Mouse (Mus musculus): ENCODE data around the gene Kcnip4. TPM values are rescaled to one million over a fixed set of nuclear protein-coding genes. Genes with fewer than 3 reads are reported as not detected.

Kcnip4 gene
- total and polyA plus RNA-seq, 3 experiments: 0.19 TPM; not detected in 2

DNA sequence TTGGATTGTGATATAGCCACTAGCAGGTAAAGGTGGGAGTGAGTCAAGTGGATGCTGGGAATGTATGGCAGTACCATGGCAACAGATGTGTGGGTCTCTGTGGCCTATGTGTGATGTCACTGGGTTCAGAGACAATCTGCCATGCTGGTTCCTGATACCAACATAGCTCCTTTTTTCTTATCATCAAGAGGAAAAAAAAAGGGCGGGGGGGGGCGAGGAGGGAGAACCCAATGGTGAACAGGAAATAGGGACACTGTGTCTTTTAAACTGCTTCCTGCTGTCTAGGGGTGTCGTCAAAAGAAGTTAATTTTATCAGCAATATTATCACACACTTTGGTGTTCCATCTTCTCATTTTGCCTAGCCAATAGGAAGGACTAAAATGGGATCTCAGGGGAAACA lies 1021.6 kb downstream of the Kcnip4 start:
- TF ChIP-seq TAL1 (IDR thresholded peaks at IDR 0.05; ENCODE audit: low read length) (no peak), E2F4 (IDR thresholded peaks at IDR 0.05; ENCODE audit: borderline replicate concordance, low read depth, low read length) (no peak), EP300 (IDR thresholded peaks at IDR 0.05; ENCODE audit: low read depth in 1 of 2, low read length in 2 of 2) (peak; percentile 14 to 21; a peak in 2 of 4 replicates), ETS1 (IDR thresholded peaks at IDR 0.05; ENCODE audit: low read depth, low read length) (peak; percentile 70), ZNF384 (IDR thresholded peaks at IDR 0.05; ENCODE audit: low read depth, low read length) (peak; percentile 80), CHD2 (IDR thresholded peaks at IDR 0.05; ENCODE audit: low read length) (no peak), MAZ (IDR thresholded peaks at IDR 0.05; ENCODE audit: low read depth, low read length) (peak; percentile 50; the same call in 1 of the 2 replicates), TCF12 (IDR thresholded peaks at IDR 0.05; ENCODE audit: low read depth, low read length) (peak; percentile 20; the same call in 1 of the 2 replicates), NRF1 (IDR thresholded peaks at IDR 0.05; ENCODE audit: insufficient read depth, low read depth, low read length, poor library complexity, severe bottlenecking) (no peak), MAFK (IDR thresholded peaks at IDR 0.05; ENCODE audit: borderline replicate concordance, low read depth, low read length) (no peak), ELF1 (IDR thresholded peaks at IDR 0.05; ENCODE audit: low read depth, low read length) (0 out of 2 replicates have a peak, but pooled peaks have one; percentile 13), MYB (IDR thresholded peaks at IDR 0.05; ENCODE audit: low read depth, low read length) (no peak), GATA1 (IDR thresholded peaks at IDR 0.05; ENCODE audit: low read depth, low read length) (no peak)
- no peaks in the 10 kb centered on the region for H3K27me3 ChIP-seq (ENCODE audit: control insufficient read depth in 1 of 2, insufficient read depth in 2 of 2, low read length in 2 of 2)
- no peak overlapping the region for H3K4me3 ChIP-seq (ENCODE audit: control insufficient read depth in 1 of 2, insufficient read depth in 1 of 2, low read depth in 2 of 2, low read length in 2 of 2)
- DNase-seq (ENCODE audit: low read depth, low spot score): peak; percentile 35
- no peaks in the 10 kb centered on the region for H3K79me2 ChIP-seq (ENCODE audit: control insufficient read depth, insufficient read depth, low read length, poor library complexity)
- no peak overlapping the region for H3K27ac ChIP-seq (ENCODE audit: control insufficient read depth, low read depth, low read length)
- H3K9ac ChIP-seq (ENCODE audit: control insufficient read depth, low read depth, low read length, poor library complexity, severe bottlenecking): no peak overlapping the region
- H3K4me1 ChIP-seq (ENCODE audit: control insufficient read depth in 1 of 2, insufficient read depth in 2 of 2, low read length in 2 of 2): peaks cover 10 to 15% of the 10 kb centered on the region in 2 experiments
- H3K36me3 ChIP-seq (ENCODE audit: control insufficient read depth in 1 of 2, insufficient read depth in 2 of 2, low read length in 2 of 2): peaks cover 0 to 25% of the 10 kb centered on the region in 2 experiments; a peak in 2 of 4 replicates
- H3K9me3 ChIP-seq (replicated peaks; ENCODE audit: insufficient read depth, low read length): no peaks in the 10 kb centered on the region

DNA sequence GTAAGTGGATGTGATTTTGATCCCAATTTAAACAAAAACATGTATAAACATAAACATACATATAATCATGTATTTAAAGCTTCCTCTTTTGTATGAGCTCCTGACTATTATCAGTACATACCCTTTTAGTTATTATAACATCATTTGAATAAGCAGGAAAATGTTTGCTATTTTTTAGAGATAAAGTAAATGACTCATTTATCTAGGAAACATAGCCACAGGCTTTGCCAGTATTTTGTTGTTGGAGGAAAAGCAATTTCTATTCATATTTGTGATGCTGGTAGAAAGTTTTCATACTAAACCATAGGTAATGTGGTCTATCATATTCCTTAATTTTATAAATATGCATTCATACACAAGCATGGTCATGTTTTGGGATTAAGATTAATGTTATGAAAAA lies 1022.3 kb downstream of the Kcnip4 start:
- H3K9me3 ChIP-seq (replicated peaks; ENCODE audit: insufficient read depth, low read length): no peaks in the 10 kb centered on the region
- DNase-seq (ENCODE audit: low read depth, low spot score): peak; percentile 15
- H3K27ac ChIP-seq (ENCODE audit: control insufficient read depth, low read depth, low read length): no peak overlapping the region
- H3K79me2 ChIP-seq (ENCODE audit: control insufficient read depth, insufficient read depth, low read length, poor library complexity): no peaks in the 10 kb centered on the region
- no peak overlapping the region for H3K4me3 ChIP-seq (ENCODE audit: control insufficient read depth in 1 of 2, insufficient read depth in 1 of 2, low read depth in 2 of 2, low read length in 2 of 2)
- 0 out of 2 replicates have a peak, but pooled peaks have one; percentile 44 for TF ChIP-seq ETS1 (IDR thresholded peaks at IDR 0.05; ENCODE audit: low read depth, low read length)
- peak; percentile 44 to 67; a peak in 3 of 4 replicates for TF ChIP-seq EP300 (IDR thresholded peaks at IDR 0.05; ENCODE audit: low read depth in 1 of 2, low read length in 2 of 2)
- no peak for TF ChIP-seq POLR2AphosphoS5 (IDR thresholded peaks at IDR 0.05; ENCODE audit: borderline replicate concordance, low read depth, low read length)
- TF ChIP-seq MXI1 (IDR thresholded peaks at IDR 0.05; ENCODE audit: low read depth, low read length): no peak
- peak; percentile 52; the same call in 1 of the 2 replicates for TF ChIP-seq GATA1 (IDR thresholded peaks at IDR 0.05; ENCODE audit: low read depth, low read length)
- peaks cover 0 to 25% of the 10 kb centered on the region in 2 experiments; a peak in 2 of 4 replicates for H3K36me3 ChIP-seq (ENCODE audit: control insufficient read depth in 1 of 2, insufficient read depth in 2 of 2, low read length in 2 of 2)
- H3K4me1 ChIP-seq (ENCODE audit: control insufficient read depth in 1 of 2, insufficient read depth in 2 of 2, low read length in 2 of 2): peaks cover 10 to 15% of the 10 kb centered on the region in 2 experiments
- H3K9ac ChIP-seq (ENCODE audit: control insufficient read depth, low read depth, low read length, poor library complexity, severe bottlenecking): no peak overlapping the region
- no peaks in the 10 kb centered on the region for H3K27me3 ChIP-seq (ENCODE audit: control insufficient read depth in 1 of 2, insufficient read depth in 2 of 2, low read length in 2 of 2)

Measured in MEL (cell line).